Mouse (Mus musculus) heart, adult 9 months (tissue): ENCODE measurements around the gene Gm43064.

Source experiments
- DNase-seq, 2 experiments: peaks; one replicate each; pipeline ENCODE4 v3.0.0; 2022; ENCODE audit warnings: low spot score in 2 of 2

Gm43064 gene

GRCm38 (mm10) chr3:103853804-103854203 lies 44.4 kb downstream of the Gm43064 start:
- DNase-seq = no peak

DNA sequence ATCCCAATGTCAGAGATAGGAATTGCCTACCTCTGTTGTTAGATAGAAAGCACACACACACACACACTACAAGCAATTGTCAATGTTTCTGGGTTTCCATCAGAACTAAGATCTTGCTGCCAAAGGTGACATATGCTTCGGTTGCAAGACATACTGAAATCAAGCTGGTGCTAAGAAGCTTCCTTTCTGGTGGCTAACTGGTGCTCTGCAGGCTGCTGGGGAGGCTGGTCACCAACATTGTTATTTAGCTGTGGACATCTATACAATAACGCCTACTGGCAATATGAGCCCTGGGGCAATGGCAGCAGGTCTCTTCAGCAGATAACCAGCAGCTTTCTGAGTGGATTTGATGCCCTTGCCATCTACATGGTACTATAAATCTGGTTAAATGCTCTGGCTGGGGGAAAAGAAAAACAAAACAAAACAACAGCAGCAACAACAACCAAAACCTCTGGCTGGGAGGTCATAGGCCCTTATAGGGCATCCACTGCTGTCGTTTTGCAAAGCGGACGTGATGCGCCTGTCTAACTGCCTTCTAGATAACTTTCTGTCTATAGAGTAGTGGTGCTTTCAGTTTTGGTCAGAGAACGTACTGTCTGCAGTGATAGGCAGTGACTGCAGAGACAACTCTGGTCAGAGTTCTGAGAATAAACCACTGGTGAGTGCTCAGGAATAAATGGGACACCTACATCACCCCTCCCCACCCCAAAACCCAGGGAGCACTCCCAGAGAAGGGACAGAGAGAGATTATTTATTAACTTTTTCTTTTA lies 47.8 kb downstream of the Gm43064 start:
- no peak for DNase-seq

DNA sequence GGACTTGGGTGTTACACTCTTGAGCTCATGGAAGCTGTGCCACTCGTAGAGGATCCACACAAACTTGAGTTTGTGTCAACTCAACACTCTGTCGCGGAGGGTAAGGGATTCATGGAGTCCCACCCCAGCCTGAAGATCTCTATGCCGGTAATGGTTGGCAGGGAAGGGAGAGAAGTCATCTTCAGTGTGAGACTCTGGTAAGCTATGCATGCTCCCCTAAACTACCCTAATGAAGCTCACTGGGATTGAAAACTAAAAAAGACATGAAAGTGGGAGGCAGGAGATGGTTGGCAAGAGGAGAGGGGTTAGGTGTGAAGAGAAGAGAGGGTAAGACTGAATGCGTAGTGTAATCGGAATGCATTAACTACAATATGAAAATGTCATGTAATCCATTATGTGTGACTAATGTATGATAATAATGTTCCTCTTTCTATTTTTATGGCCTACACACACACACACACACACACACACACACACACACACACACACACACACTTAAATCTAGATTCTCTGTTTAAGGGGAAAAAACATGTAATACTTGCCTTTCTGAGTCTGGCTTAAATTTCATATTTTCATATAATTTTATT lies 48.7 kb downstream of the Gm43064 start:
- no peak for DNase-seq

DNA sequence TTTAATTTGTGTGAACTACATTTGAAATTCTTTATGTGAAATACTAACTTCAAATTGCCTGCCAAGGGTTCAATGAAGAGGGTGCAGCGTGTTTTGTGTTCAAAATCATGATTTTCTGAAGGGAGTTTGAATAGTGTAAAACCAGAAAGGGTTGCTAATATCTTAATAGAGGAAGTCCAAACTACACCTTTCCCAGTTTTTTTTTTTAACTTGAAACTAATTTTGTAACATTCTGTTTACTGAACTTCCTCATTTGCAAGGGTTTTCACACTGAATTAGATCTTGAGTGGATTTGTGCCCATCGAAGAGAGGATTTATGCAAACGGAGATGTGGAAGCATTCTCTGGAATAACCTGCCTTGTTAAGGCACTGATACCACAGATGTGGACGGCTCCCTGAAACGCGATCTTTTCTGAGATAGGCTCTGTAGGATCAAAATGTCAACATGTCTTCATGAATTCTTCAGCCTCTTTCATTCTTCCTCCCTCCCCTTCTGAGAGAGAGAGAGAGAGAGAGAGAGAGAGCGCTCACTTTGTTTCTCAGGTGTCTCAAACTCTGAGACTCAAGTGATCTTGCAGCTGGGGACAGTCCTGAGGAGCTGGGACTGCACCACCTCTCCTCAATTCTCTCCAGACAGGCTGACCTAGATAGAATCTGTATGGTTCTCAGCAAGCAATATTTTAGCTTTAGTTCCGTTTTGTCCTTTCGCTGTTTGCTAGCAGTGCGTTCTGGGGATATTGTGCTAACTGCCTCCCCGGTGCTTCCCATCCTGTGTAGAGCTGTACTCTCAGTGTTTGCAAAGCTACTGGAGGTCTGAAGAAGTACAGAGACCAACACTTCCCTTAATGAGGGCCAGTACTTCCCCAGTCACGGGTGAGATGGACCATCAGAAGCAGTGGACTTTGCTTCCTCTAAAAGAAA lies 49.8 kb downstream of the Gm43064 start, which contains the start of gene Ptpn22:
Gene Ptpn22 (plus strand): TSS at position 915 of the 921 bp plus-strand sequence.
- DNase-seq = peak; percentile 14 to 58

DNA sequence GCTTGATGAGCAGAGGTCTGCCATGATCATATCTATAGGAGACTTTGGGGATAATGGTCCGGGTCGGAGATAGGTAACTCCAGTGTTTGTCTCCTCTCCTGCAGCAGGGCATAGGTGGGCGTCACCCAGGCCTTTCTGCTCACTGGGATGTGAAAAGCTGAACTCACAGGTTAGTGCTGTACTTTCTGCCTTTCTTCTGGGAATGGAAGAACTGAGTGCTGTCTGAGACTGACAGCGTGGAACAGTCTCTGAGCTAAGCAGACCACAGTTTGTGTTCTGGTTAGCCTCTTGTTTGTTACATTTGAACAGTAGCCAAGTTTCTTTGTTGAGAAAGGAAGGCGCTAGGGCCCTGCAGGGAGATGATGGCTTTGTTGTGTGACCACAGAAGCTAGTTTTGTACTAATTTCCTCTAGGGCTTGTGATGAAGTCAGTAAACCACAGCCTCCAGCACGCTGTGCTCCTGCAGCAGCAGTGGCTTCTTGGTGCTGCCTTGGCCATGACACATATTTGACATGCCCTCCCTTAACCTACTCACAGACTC lies 50.5 kb downstream of the Gm43064 start:
- DNase-seq = peak; percentile 40 to 60

DNA sequence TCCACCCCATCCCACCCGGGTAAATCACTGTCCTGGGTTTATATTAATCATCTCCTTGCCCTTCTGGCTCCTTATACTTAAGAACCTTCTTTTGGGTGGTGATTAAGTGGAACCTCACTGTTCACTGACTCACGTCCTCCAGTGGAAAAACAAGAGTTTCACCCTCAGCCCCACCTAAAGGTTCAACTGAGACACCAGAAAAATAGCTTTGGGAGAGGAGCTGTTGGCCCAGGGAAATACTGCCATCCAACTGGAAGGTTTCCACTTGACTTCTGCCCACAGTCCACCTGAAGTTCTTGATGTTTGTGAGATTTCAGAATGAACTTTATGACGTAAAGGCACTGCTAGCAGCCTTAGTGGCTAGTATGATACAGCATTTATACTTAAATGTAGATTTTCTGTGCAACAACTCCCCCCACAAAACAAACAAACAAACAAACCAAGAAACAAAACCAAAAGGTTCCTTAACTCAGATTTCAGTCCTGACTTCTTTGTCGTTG lies 53.4 kb downstream of the Gm43064 start:
- no peak for DNase-seq

DNA sequence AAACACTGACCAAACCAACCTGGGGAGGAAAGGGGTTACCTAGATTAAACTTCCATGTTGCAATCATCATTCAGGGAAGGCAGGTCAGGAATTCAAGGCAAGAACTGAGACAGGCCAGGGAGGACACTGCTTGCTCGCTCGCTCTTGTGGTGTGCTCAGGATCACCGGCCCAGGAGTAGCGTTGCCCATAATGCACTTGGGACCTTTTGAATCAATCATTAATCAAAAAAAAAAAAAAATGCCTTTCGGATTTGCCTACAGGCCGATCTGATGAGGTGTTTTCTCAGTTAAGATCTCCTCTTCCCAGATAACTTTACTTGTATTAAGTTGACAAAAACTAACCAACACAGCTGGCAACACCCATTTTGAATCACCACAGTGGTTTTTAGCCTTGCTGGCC lies 54.8 kb downstream of the Gm43064 start:
- DNase-seq = no peak

GRCm38 (mm10) chr3:103867424-103867971 lies 58.1 kb downstream of the Gm43064 start:
- DNase-seq = no peak

DNA sequence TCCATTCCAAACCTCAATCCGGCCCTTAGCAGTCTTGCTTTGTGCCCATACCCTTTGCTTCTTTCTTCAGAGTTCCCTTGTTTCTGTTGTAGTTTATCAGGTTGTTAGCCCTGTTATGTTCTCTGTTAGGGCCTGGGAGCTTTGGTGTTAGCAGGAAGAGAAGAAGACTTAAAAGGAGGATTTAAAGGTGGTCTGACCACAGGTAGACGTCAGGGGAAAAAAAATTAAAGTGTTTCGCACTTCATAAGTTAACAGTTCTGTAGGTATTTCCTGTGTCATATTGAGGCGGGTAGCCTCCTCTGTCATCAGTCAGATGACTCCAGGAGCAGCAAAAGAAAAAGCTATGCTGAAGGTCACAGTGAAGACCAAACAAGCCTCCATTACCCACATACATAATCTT lies 58.6 kb downstream of the Gm43064 start:
- DNase-seq = no peak

DNA sequence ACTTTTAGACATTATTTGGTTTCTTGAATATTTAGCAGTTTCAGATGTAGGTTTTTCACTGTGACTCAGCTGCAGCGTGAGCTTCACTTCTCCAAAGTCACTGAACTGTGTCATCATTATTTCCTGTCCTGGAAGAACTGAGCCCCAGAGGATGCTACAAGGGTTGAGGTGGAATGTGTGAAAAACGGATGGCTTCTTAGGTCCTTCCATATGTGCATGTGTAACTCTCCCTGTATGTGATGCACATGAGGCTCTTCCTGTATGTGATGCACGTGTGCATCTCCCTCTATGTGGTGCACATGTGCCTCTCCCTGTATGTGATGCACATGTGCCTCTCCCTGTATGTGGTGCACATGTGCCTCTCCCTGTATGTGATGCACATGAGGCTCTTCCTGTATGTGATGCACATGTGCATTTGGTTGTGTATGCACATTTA lies 63.3 kb downstream of the Gm43064 start:
- DNase-seq = peak in 1 of 2 experiments; percentile 13

DNA sequence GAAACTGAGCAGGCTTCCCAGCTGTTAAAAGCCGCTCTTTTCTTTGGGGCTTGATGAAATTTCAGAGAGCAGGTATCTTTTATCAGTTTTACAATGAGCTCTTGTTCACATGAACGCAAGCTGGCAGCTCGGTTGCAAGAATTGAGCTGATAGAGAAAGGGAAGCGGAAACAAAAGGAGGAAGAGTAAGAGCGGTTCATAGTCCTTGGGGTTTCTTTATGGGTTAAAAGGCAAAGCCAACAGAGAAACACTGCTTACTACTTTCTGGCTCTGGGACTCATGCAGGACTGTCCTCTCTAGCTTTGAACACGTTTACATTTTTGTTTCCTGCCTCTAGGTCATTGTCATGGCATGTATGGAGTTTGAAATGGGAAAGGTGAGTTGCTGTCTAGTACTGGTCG lies 65.0 kb downstream of the Gm43064 start:
- DNase-seq = no peak

DNA sequence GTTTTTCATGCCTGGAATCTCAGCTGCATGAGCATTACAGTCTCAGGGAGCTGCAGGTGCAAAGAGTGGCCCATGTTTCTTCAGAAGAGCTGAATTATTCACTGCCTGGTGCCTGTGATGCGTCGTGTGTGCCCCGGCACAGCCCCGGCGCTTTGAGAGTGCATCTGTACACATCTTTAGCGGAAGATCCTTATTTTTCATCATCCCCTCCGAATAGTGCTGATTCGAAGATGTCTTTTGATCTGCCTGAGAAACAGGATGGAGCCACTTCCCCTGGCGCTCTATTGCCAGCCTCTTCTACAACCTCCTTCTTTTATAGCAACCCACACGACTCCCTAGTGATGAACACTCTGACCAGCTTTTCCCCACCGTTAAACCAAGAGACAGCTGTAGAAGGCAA lies 76.6 kb downstream of the Gm43064 start:
- no peak for DNase-seq

DNA sequence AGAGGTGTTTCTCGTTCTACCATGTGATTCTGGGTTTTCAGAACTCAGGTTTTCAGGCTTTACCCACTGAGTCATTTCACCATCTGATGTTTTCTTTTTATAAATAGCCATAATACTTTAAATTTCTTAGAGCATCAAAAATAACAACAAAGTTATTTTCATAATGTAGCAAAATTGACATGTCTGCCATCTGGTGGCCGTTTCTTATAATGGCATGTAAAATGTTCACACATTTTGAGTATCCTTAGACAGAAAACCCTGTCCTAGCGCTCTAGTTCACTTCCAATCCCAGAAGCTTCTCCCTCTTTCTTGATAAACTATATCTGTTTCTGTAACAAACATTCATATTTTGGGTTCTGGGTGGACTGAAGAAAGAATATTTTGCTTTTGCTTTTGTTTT lies 78.2 kb downstream of the Gm43064 start:
- DNase-seq = peak in 1 of 2 experiments; percentile 35
